Mouse (Mus musculus): ENCODE results near the gene Numbl. TPM values are rescaled to one million over a fixed set of nuclear protein-coding genes. Genes with fewer than 3 reads are reported as not detected.

The Numbl gene
- polyA plus RNA-seq, 2 experiments: 25.2 to 83.6 TPM

DNA sequence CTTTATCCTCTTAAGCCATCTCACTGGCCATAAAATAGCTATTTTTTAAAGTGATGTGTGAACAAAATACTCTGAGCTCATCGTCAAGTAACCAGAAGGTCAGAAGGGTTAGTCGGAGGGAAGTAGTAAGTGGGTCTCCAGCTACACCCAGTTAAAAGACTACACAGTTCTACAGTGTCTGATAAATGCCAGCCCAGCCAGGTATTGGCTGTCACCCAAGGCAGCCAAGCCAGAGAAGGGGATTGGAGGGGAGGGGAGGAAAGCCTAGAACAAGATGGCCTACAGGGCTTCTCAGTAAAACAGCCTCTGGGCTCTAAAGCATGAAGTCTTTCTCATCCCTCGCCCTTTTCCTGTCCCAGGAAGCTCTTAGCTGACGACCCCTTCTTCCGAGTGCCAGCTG lies 8.3 kb upstream of the Numbl start:
- H3K4me2 ChIP-seq (replicated peaks; ENCODE audit: low read depth, low read length, severe bottlenecking): no peak overlapping the region
- ATAC-seq (ENCODE audit: low FRiP score, low read depth) (no peak), DNase-seq (ENCODE audit: low spot score) (no peak)
- H3K27me3 ChIP-seq (ENCODE audit: control insufficient read depth, insufficient read depth, low read length): no peaks in the 10 kb centered on the region
- H3K9me3 ChIP-seq (ENCODE audit: control insufficient read depth, low read length): no peaks in the 10 kb centered on the region
- no peaks in the 10 kb centered on the region for H3K4me1 ChIP-seq (ENCODE audit: control insufficient read depth, insufficient read depth, low read length)
- no peak for TF ChIP-seq POLR2A (IDR thresholded peaks at IDR 0.05; ENCODE audit: borderline replicate concordance, extremely low read depth, insufficient read depth, insufficient read length)
- 89% methylated on average over 5 of the region's 5 CpGs for WGBS
- no peak overlapping the region for H3K27ac ChIP-seq (replicated peaks; ENCODE audit: low read depth, low read length)
- H3K4me3 ChIP-seq (replicated peaks; ENCODE audit: low read length): no peak overlapping the region
- peaks cover 27% of the 10 kb centered on the region for H3K36me3 ChIP-seq (ENCODE audit: control insufficient read depth, insufficient read depth, low read length)
- no peak overlapping the region; the same call in 1 of the 2 replicates for H3K9ac ChIP-seq (ENCODE audit: low read depth, low read length, severe bottlenecking)

DNA sequence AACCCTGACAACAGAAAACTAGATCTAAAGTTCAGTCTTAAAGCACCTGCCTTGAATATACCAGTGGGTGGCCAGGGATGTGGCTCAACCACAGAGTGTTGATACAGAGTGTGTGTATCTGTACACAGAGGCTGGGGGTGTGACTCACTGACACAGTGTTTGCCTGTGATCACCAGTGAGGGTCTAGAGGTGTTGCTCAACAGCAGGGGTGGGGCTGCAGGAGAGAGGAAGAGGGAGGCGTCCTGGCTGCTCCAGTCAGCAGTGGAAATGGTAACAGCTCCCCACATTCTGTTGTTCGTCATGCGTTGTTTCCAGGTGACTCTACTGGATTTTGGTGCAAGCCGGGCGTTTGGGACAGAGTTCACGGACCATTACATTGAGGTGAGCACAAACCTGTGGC lies 6.3 kb upstream of the Numbl start:
- Histone ChIP-seq H3K36me3 (ENCODE audit: control insufficient read depth, insufficient read depth, low read length) (peaks cover 16% of the 10 kb centered on the region), H3K4me1 (ENCODE audit: control insufficient read depth, insufficient read depth, low read length) (0 out of 2 replicates have a peak, but pooled peaks cover 2% of the 10 kb centered on the region), H3K9ac (ENCODE audit: low read depth, low read length, severe bottlenecking) (no peak overlapping the region), H3K27me3 (ENCODE audit: control insufficient read depth, insufficient read depth, low read length) (no peaks in the 10 kb centered on the region), H3K4me3 (replicated peaks; ENCODE audit: low read length) (no peak overlapping the region), H3K9me3 (ENCODE audit: control insufficient read depth, low read length) (no peaks in the 10 kb centered on the region), H3K4me2 (replicated peaks; ENCODE audit: low read depth, low read length, severe bottlenecking) (no peak overlapping the region), H3K27ac (replicated peaks; ENCODE audit: low read depth, low read length) (no peak overlapping the region)
- no peak for TF ChIP-seq POLR2A (IDR thresholded peaks at IDR 0.05; ENCODE audit: borderline replicate concordance, extremely low read depth, insufficient read depth, insufficient read length)
- ATAC-seq (ENCODE audit: low FRiP score, low read depth) (no peak), DNase-seq (ENCODE audit: low spot score) (no peak)
- WGBS: 86% methylated on average over 6 of the region's 6 CpGs

- Histone ChIP-seq H3K27ac (replicated peaks; ENCODE audit: low read depth, low read length) (no peak overlapping the region), H3K9ac (ENCODE audit: low read depth, low read length, severe bottlenecking) (no peak overlapping the region), H3K27me3 (ENCODE audit: control insufficient read depth, insufficient read depth, low read length) (no peaks in the 10 kb centered on the region), H3K4me2 (replicated peaks; ENCODE audit: low read depth, low read length, severe bottlenecking) (no peak overlapping the region), H3K9me3 (ENCODE audit: control insufficient read depth, low read length) (no peaks in the 10 kb centered on the region), H3K4me3 (replicated peaks; ENCODE audit: low read length) (no peak overlapping the region), H3K36me3 (ENCODE audit: control insufficient read depth, insufficient read depth, low read length) (peaks cover 13% of the 10 kb centered on the region), H3K4me1 (ENCODE audit: control insufficient read depth, insufficient read depth, low read length) (peaks cover 20% of the 10 kb centered on the region)
- no peak for DNase-seq (ENCODE audit: low spot score)
- ATAC-seq (ENCODE audit: low FRiP score, low read depth): no peak
- TF ChIP-seq POLR2A (IDR thresholded peaks at IDR 0.05; ENCODE audit: borderline replicate concordance, extremely low read depth, insufficient read depth, insufficient read length): no peak
- 61% methylated on average over 3 of the region's 3 CpGs for WGBS
Observed at GRCm38 (mm10) chr7:27255721-27256120, 2.5 kb upstream of the Numbl start.

DNA sequence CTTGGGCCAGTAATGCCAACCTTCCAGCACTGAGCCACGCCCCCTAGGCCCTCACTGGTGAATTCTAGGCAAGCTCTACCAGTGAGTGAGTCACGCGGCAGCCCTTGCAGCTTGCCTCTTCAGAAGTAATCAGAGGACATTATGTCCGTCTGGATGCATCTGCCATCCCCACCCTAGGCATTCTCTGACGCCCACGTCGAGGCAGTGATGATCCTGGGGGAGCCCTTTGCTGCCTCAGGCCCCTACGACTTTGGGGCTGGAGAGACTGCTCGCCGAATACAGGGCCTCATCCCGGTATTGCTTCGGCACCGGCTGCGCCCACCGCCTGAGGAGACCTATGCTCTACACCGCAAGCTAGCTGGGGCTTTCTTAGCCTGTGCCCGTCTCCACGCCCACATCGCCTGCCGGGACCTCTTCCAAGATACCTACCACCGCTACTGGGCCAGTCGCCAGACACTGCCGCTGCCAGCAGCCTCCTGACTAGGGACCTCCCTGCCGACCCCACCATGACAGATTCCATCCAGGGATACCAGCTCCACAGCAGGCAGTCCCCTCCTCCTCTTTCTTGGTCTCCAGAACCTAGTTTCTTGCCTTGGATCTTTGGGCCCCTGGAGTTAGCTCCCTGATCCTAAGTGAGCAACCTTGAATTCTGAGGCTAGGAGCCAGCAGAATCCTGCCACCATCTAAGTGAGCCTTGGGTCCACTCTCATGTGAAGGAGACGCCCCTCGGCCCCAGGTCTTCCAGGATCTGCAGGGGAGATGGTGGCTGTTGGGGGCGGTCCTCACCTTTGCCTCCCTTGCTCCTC lies 984 bp upstream of the Numbl start:
- ATAC-seq (ENCODE audit: low FRiP score, low read depth) (no peak), DNase-seq (ENCODE audit: low spot score) (peak; percentile 70)
- H3K27ac ChIP-seq (replicated peaks; ENCODE audit: low read depth, low read length): peak overlapping the region; percentile 67
- H3K4me3 ChIP-seq (replicated peaks; ENCODE audit: low read length): peak overlapping the region; percentile 85
- no peaks in the 10 kb centered on the region for H3K9me3 ChIP-seq (ENCODE audit: control insufficient read depth, low read length)
- no peaks in the 10 kb centered on the region for H3K27me3 ChIP-seq (ENCODE audit: control insufficient read depth, insufficient read depth, low read length)
- peaks cover 20% of the 10 kb centered on the region for H3K36me3 ChIP-seq (ENCODE audit: control insufficient read depth, insufficient read depth, low read length)
- no peak for TF ChIP-seq POLR2A (IDR thresholded peaks at IDR 0.05; ENCODE audit: borderline replicate concordance, extremely low read depth, insufficient read depth, insufficient read length)
- H3K4me2 ChIP-seq (replicated peaks; ENCODE audit: low read depth, low read length, severe bottlenecking): peak overlapping the region; percentile 92
- H3K4me1 ChIP-seq (ENCODE audit: control insufficient read depth, insufficient read depth, low read length): peaks cover 20% of the 10 kb centered on the region
- 15% methylated on average over 27 of the region's 27 CpGs for WGBS
- peak overlapping the region; percentile 26; the same call in 1 of the 2 replicates for H3K9ac ChIP-seq (ENCODE audit: low read depth, low read length, severe bottlenecking)

- ATAC-seq (ENCODE audit: low FRiP score, low read depth): peak; percentile 10
- peak overlapping the region; percentile 26; the same call in 1 of the 2 replicates for H3K9ac ChIP-seq (ENCODE audit: low read depth, low read length, severe bottlenecking)
- H3K27me3 ChIP-seq (ENCODE audit: control insufficient read depth, insufficient read depth, low read length): no peaks in the 10 kb centered on the region
- TF ChIP-seq POLR2A (IDR thresholded peaks at IDR 0.05; ENCODE audit: borderline replicate concordance, extremely low read depth, insufficient read depth, insufficient read length): no peak
- H3K4me3 ChIP-seq (replicated peaks; ENCODE audit: low read length): peak overlapping the region; percentile 85
- peak overlapping the region; percentile 92 for H3K4me2 ChIP-seq (replicated peaks; ENCODE audit: low read depth, low read length, severe bottlenecking)
- H3K9me3 ChIP-seq (ENCODE audit: control insufficient read depth, low read length): no peaks in the 10 kb centered on the region
- 0% methylated on average over 4 of the region's 6 CpGs for WGBS
- DNase-seq (ENCODE audit: low spot score): no peak
- peaks cover 20% of the 10 kb centered on the region for H3K4me1 ChIP-seq (ENCODE audit: control insufficient read depth, insufficient read depth, low read length)
- H3K36me3 ChIP-seq (ENCODE audit: control insufficient read depth, insufficient read depth, low read length): peaks cover 22% of the 10 kb centered on the region
- H3K27ac ChIP-seq (replicated peaks; ENCODE audit: low read depth, low read length): peak overlapping the region; percentile 67
Observed at GRCm38 (mm10) chr7:27257852-27258204, 405 bp upstream of the Numbl start.
